Mouse (Mus musculus) intestine, postnatal 0 days (tissue): ENCODE results near the gene Gm3409. TPM values are rescaled to one million over a fixed set of nuclear protein-coding genes. Genes with fewer than 3 reads are reported as not detected.
"Not testable (repeated sequence)": the region's sequence is repeated elsewhere in the genome, so short reads cannot be mapped to it uniquely, and the experiment has no call there.

ENCODE experiments used
- ATAC-seq: fragments of 200-750 bp; cut with Nextera tagmentation; 2 replicates; pipeline ENCODE4 v1.8.0; 2017; ENCODE audit warnings: mild to moderate bottlenecking, moderate TSS enrichment, moderate library complexity
- H3K27ac ChIP-seq: fragments of 300-500 bp; sonication (generic); 2 replicates; pipeline ENCODE4 v1.5.1; 2014; ENCODE audit warnings: mild to moderate bottlenecking, low read depth, low read length, moderate library complexity
- H3K27me3 ChIP-seq: fragments of 300-500 bp; sonication (generic); replicated peaks from 2 replicates; pipeline ENCODE4 v1.6.1; 2014; ENCODE audit warnings: low read length, mixed read lengths; ENCODE audit not compliant: control insufficient read depth, insufficient read depth
- H3K36me3 ChIP-seq: fragments of 300-500 bp; sonication (generic); 2 replicates; pipeline ENCODE4 v1.6.1; 2014; ENCODE audit warnings: mild to moderate bottlenecking, moderate library complexity; ENCODE audit not compliant: control insufficient read depth, insufficient read depth
- H3K4me1 ChIP-seq: fragments of 300-500 bp; sonication (generic); replicated peaks from 2 replicates; pipeline ENCODE4 v1.6.1; 2014; ENCODE audit warnings: antibody characterized with exemption, low read length, mixed read lengths; ENCODE audit not compliant: control insufficient read depth, insufficient read depth
- H3K4me2 ChIP-seq: fragments of 300-500 bp; sonication (generic); replicated peaks from 2 replicates; pipeline ENCODE4 v1.6.1; 2014; ENCODE audit warnings: low read depth, mild to moderate bottlenecking, moderate library complexity
- H3K4me3 ChIP-seq: fragments of 300-500 bp; sonication (generic); 2 replicates; pipeline ENCODE4 v1.5.1; 2014; ENCODE audit warnings: low read depth, low read length
- H3K9ac ChIP-seq: fragments of 300-500 bp; sonication (generic); 2 replicates; pipeline ENCODE4 v1.6.1; 2014; ENCODE audit warnings: mild to moderate bottlenecking, low read depth, low read length
- H3K9me3 ChIP-seq: fragments of 300-500 bp; sonication (generic); 2 replicates; pipeline ENCODE4 v1.6.1; 2016; ENCODE audit warnings: mixed run types; ENCODE audit not compliant: control insufficient read depth
- CTCF ChIP-seq: sonication (generic); IDR thresholded peaks from 2 replicates; pipeline ENCODE4 v1.5.1; 2016; ENCODE audit warnings: low read depth, mild to moderate bottlenecking, control low read depth, antibody characterized with exemption, moderate library complexity
- WGBS: fragments of 180-500 bp; shearing (Covaris S2); extraction: QIAGEN DNeasy Blood & Tissue Kit; methylation state at CpG from one replicate; pipeline ENCODE4 v1.1.7; 2014; 5-methylcytosine and 5-hydroxymethylcytosine counted together
- polyA plus RNA-seq: library from polyadenylated mRNA; unstranded; fragments of >200 nt; fragmentation: Nextera tagmentation; extraction: Ambion mirVana; gene quantifications from 2 replicates; pipeline ENCODE4 v1.2.1, GENCODE M21; 2015

The Gm3409 gene
- not detected in 2 replicates for polyA plus RNA-seq

- not testable (repeated sequence) for H3K9me3 ChIP-seq, H3K36me3 ChIP-seq, H3K27me3 ChIP-seq, H3K4me2 ChIP-seq, ATAC-seq, H3K27ac ChIP-seq, H3K4me3 ChIP-seq, H3K9ac ChIP-seq, H3K4me1 ChIP-seq
- WGBS = 93% methylated on average over 3 of the region's 3 CpGs
Measured at GRCm38 (mm10) chr5:146537347-146537746, at the start of gene Gm3409. Gm3409 (plus strand) TSS chr5:146537647.

DNA sequence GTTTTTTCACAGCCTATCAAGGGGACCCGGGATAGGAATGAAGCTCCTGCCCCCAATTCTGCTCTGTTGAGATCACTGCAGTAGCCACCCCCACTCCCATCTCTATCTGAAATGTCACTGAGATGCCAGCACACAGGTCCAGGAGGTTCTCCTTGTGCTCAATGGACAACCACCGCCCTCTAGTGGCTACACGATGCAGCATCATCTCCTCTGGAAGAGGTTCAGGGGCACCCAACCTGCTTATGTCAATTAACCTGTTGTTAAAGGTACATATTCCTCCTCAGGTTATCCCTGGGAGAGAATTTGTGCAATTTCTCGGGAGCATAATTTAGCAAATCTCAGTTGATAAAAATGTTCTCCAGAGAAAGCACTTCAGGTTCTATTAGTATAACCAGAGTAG is 48.5 kb upstream of the Gm3409 start:
- WGBS = 8% methylated on average over 3 of the region's 4 CpGs
- not testable (repeated sequence) for H3K4me3 ChIP-seq, H3K9me3 ChIP-seq, H3K4me1 ChIP-seq, H3K27me3 ChIP-seq, ATAC-seq, H3K4me2 ChIP-seq, H3K9ac ChIP-seq, H3K36me3 ChIP-seq, H3K27ac ChIP-seq
- TF ChIP-seq CTCF = peak; percentile 53

GRCm38 (mm10) chr5:146491063-146491462 is 46.4 kb upstream of the Gm3409 start, which contains the start of gene Gm6370:
Gm6370 (plus strand) TSS chr5:146491363.
- not testable (repeated sequence) for H3K27ac ChIP-seq, H3K9ac ChIP-seq, H3K27me3 ChIP-seq, ATAC-seq, H3K9me3 ChIP-seq, H3K4me3 ChIP-seq, H3K4me1 ChIP-seq, H3K4me2 ChIP-seq, H3K36me3 ChIP-seq
- WGBS = no CpG with 5 or more reads among the region's 5 CpGs

DNA sequence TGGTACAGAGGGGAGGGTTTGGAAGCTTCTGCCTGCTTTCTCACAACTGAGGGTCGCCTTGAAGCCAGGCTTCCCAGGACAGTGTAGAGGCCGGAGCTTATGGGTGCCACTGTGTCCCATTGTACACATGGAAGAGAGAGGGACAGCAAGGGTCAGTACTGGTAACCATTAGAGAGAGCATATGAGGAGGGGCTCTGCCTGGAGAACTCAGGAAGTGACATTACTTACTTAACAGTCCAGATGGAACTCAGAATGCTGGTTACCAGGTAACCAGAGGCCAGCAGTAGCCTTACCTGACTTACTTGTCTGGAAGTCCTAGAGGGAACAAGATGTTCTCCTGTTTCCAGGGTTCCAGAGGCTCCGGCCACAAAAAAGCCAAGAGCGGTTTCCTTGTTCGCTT is 35.3 kb upstream of the Gm3409 start, which contains the start of gene 4930449I24Rik:
4930449I24Rik (plus strand) TSS at position 301 of the 400 bp plus-strand sequence.
- not testable (repeated sequence) for H3K36me3 ChIP-seq, H3K27me3 ChIP-seq, H3K4me3 ChIP-seq, H3K9me3 ChIP-seq, H3K9ac ChIP-seq, H3K27ac ChIP-seq, H3K4me1 ChIP-seq, ATAC-seq, H3K4me2 ChIP-seq
- WGBS = no CpG with 5 or more reads among the region's 5 CpGs

DNA sequence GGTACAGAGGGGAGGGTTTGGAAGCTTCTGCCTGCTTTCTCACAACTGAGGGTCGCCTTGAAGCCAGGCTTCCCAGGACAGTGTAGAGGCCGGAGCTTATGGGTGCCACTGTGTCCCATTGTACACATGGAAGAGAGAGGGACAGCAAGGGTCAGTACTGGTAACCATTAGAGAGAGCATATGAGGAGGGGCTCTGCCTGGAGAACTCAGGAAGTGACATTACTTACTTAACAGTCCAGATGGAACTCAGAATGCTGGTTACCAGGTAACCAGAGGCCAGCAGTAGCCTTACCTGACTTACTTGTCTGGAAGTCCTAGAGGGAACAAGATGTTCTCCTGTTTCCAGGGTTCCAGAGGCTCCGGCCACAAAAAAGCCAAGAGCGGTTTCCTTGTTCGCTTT is 23.6 kb upstream of the Gm3409 start, which contains the start of gene Gm3402:
Gm3402 (plus strand) TSS at position 301 of the 400 bp plus-strand sequence.
- not testable (repeated sequence) for H3K9ac ChIP-seq, H3K4me3 ChIP-seq, H3K27ac ChIP-seq, H3K36me3 ChIP-seq, ATAC-seq, H3K4me1 ChIP-seq, H3K9me3 ChIP-seq, H3K4me2 ChIP-seq, H3K27me3 ChIP-seq
- no CpG with 5 or more reads among the region's 5 CpGs for WGBS

DNA sequence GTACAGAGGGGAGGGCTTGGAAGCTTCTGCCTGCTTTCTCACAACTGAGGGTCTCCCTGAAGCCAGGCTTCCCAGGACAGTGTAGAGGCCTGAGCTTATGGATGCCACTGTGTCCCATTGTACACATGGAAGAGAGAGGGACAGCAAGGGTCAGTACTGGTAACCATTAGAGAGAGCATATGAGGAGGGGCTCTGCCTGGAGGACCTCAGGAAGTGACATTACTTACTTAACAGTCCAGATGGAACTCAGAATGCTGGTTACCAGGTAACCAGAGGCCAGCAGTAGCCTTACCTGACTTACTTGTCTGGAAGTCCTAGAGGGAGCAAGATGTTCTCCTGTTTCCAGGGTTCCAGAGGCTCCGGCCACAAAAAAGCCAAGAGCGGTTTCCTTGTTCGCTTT is 11.9 kb upstream of the Gm3409 start, which contains the start of gene Gm3404:
Gm3404 (plus strand) TSS at position 301 of the 400 bp plus-strand sequence.
- H3K4me3 ChIP-seq, H3K36me3 ChIP-seq, H3K4me1 ChIP-seq, H3K9me3 ChIP-seq, H3K27ac ChIP-seq, H3K9ac ChIP-seq, ATAC-seq, H3K27me3 ChIP-seq, H3K4me2 ChIP-seq: not testable (repeated sequence)
- no CpG with 5 or more reads among the region's 3 CpGs for WGBS

DNA sequence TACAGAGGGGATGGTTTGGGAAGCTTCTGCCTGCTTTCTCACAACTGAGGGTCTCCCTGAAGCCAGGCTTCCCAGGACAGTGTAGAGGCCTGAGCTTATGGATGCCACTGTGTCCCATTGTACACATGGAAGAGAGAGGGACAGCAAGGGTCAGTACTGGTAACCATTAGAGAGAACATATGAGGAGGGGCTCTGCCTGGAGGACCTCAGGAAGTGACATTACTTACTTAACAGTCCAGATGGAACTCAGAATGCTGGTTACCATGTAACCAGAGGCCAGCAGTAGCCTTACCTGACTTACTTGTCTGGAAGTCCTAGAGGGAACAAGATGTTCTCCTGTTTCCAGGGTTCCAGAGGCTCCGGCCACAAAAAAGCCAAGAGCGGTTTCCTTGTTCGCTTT is 18.4 kb downstream of the Gm3409 start, which contains the start of gene Gm3415:
Gm3415 (plus strand) TSS at position 301 of the 400 bp plus-strand sequence.
- not testable (repeated sequence) for H3K27ac ChIP-seq, H3K27me3 ChIP-seq, H3K9ac ChIP-seq, H3K4me3 ChIP-seq, H3K4me1 ChIP-seq, ATAC-seq, H3K4me2 ChIP-seq, H3K9me3 ChIP-seq, H3K36me3 ChIP-seq
- no CpG with 5 or more reads among the region's 3 CpGs for WGBS
